Mouse (Mus musculus): ENCODE measurements around the gene Bcan.

The Bcan gene

GRCm38 (mm10) chr3:87943586-87943985 lies 56.4 kb downstream of the Bcan start:
- DNase-seq, result no peak

GRCm38 (mm10) chr3:87942471-87942870 lies 57.6 kb downstream of the Bcan start:
- DNase-seq, result no peak

GRCm38 (mm10) chr3:87940611-87941010 lies 59.4 kb downstream of the Bcan start:
- no peak for DNase-seq
